Mouse (Mus musculus): ENCODE results near the gene Rnf227.
A peak's percentile ranks its signal among the peaks of the same experiment; 100 is the strongest.

The Rnf227 gene

DNA sequence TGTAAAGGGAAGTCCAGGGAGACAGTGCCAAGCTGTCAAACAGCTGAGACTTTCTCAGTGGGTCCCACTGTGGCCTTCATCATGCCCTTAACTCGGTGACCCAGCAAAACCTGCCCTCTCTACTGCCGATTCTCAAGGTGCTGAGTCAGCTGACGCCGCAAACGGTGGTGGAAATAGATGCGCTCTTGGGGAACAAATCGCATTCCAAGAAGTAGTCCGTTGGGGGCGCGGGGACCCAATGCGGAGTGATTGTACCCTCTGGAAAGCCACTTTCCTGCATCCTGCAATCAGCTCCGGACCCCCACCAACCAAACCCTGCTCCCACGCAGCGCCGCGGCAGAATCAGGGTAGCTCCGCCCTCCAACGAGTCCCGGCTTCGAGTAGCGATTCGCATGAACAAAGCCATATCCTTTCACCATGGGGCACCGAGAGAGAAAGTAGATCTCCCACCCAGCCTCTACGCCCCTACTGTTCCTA is 8.3 kb upstream of the Rnf227 start:
- DNase-seq (ENCODE audit: low spot score) = peak; percentile 57

DNA sequence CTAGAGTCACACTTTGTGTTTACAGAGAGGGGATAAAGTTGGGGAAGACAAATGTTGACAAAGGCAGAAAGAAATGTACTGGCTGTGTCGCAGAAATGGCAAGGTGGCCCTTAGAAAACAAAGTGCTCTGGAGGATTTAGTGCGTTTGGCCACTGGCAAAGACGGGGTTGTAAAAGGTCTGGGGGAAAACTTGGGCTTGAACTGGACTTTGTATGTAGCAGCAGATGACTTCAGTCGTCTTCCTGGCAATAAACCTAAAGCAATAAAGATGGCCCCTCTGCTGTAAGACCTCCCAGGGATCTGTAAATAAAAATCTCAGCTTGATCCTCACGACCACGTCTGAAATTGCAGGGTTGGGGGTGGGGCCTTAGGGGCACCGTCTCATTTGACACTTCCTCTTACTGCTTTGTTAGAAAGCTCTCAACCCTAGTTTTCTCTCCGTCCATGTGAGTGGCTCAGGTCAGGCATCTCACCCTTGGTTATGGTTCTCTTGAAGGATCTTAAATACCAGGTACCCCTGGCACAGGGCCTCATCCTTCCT is 7.5 kb upstream of the Rnf227 start:
- DNase-seq (ENCODE audit: low spot score) = no peak

DNA sequence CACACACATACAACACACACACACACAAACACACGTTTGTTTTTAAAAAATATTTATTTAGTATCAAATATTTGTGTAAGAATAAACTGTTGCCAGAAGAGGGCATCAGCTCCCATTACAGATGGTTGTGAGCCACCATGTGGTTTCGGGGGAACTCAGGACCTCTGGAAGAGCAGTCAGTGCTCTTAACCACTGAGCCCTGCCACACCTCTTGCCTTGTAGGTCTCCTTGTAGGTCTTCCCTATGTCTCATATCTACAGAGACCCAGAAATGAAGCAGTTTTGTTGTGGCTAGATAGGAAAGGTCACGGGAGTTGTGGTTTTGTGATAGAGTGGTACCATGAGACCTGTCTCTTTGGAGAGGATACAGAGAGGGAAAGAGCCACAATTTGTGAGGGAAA is 6.3 kb upstream of the Rnf227 start:
- no peak for DNase-seq (ENCODE audit: low spot score)

GRCm38 (mm10) chr11:69334796-69335195 is 5.5 kb upstream of the Rnf227 start:
- DNase-seq (ENCODE audit: low spot score) = no peak

GRCm38 (mm10) chr11:69346441-69346840 is 6.2 kb downstream of the Rnf227 start:
- no peak for DNase-seq (ENCODE audit: low spot score)

DNA sequence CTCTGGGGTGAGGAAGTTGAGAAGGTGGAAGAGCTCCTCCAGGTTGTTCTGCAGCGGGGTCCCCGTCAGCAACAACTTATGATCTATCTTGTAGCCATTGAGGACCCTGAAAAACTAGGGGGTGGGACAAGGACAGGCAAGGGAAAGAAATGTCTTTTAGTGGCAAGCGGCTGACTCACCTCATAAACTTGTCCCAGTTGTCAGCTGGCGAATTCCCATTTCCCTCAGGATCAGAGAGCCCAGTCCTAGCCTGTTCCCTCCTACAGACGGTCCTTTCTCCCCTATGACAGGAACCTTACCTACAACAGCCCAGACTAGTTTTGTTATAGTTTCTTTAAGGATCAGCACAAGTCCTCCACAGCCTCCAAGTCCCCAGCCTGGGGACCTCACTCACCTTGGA is 16.3 kb downstream of the Rnf227 start:
- DNase-seq (ENCODE audit: low spot score) = no peak

DNA sequence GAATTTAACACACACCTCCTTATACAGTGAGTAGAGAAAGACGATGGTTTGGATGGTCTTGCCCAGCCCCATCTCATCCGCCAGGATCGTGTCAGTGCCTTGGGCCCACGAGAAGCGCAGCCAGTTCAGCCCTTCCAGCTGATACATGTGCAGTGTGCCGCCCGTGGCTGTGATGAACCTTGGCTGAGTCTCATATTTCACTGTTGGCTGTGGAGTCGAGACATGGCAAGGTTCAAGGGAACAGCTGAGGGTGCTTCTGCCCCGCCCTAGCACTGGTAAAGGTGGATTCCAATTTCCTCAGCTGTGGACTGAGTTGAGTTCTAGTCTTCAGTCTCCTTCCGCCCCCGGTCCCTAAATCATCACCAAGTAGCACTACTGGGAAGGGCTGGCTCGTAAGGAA is 17.4 kb downstream of the Rnf227 start:
- DNase-seq (ENCODE audit: low spot score) = no peak

- no peak for DNase-seq (ENCODE audit: low spot score)
Observed at GRCm38 (mm10) chr11:69362021-69362420, 21.8 kb downstream of the Rnf227 start.

- no peak for DNase-seq (ENCODE audit: low spot score)
Observed at GRCm38 (mm10) chr11:69362479-69362878, 22.2 kb downstream of the Rnf227 start.

DNA sequence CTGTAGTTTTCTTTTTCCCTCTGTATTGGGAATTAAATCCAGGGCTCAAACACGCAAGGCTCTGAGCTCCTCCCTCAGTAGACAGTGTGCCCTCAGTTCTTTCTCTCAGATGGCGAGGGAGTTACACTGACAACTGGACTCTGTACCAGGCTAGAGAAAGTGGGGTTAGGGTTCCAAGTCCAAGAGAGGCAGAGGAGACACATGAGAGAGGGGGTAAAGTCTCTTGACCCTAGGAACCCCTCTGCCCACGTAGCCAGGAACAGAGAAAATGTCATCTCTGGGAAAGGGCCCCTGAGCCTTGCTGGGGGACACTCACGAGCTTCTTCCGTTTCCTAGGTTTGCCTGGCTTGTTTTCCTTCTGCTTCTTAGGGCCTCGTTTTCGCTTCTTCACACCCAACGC is 24.1 kb downstream of the Rnf227 start:
- DNase-seq (ENCODE audit: low spot score) = no peak

- DNase-seq (ENCODE audit: low spot score) = peak; percentile 87
Observed at GRCm38 (mm10) chr11:69364910-69365309, 24.6 kb downstream of the Rnf227 start.

GRCm38 (mm10) chr11:69365722-69366121 is 25.5 kb downstream of the Rnf227 start:
- DNase-seq (ENCODE audit: low spot score) = no peak

DNA sequence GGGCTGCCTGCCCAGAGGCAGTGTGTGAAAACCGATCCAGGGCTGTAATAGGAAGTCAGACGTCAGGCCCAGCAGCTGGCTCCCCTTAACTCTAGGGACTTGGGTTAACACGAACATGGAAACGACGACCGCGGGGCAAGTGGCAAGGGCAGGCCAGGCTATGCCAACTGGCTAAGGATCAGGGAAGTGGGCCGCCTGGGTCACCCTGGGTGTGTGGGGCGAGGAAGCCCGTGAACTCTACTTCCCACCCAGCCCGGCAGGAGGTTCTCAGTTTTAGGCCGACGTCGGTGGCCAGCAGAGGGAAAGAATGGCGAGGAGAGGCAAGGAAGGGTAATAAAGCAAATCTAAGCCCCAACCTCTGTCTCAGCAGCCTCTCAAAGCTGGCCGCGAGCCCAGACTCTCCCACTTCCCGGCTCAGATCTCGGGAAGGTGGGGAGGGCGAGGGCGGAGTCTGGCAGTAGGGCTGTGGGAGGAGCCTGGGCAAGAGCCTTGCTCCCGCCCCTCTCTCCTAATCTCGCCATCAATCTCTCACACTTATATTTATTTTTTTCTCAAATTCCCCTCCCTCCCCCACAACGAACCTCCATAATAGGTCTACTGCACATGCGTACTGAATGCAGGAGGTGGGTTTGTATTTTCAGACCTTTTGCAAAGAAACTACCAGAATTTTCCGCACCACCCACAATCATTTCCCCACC is 26.0 kb downstream of the Rnf227 start:
- DNase-seq (ENCODE audit: low spot score) = peak; percentile 92

DNA sequence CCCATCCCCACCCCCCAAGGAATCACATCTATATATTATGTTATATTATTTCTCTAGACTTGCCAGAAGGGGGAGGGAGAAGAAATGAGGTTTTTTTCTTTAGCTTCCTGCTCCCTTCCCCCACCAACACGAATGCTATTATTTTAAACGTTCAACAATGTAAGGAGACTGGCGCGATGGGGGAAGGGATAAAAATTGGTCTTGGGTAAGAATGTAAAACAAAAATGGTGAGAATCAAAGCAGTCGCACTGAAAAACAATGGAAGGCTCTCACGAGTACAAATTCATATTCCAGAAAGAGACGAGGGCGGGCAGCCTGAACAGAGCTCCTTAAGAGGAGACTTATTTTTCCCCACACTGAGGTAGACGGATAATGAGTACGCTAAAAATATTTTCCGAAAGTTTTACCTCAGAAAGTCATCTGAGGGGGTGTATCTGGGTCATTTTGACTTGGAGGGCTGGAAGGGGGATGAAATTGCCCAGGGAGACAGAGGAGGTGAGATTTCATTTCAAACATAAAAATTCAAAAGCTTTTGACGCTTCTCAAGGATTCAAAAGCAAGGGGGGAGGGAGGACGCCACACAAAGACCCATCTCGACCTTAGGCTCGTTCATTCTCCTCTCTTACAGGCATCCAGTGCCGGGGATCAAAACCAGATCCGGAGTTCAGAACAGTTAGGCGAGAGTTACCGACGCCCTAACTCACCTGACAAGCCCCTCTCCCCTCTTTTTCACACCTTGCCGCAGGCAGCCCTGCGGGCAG is 26.8 kb downstream of the Rnf227 start:
- DNase-seq (ENCODE audit: low spot score) = no peak

- DNase-seq (ENCODE audit: low spot score) = no peak
Observed at GRCm38 (mm10) chr11:69367616-69368355, 27.5 kb downstream of the Rnf227 start.

DNA sequence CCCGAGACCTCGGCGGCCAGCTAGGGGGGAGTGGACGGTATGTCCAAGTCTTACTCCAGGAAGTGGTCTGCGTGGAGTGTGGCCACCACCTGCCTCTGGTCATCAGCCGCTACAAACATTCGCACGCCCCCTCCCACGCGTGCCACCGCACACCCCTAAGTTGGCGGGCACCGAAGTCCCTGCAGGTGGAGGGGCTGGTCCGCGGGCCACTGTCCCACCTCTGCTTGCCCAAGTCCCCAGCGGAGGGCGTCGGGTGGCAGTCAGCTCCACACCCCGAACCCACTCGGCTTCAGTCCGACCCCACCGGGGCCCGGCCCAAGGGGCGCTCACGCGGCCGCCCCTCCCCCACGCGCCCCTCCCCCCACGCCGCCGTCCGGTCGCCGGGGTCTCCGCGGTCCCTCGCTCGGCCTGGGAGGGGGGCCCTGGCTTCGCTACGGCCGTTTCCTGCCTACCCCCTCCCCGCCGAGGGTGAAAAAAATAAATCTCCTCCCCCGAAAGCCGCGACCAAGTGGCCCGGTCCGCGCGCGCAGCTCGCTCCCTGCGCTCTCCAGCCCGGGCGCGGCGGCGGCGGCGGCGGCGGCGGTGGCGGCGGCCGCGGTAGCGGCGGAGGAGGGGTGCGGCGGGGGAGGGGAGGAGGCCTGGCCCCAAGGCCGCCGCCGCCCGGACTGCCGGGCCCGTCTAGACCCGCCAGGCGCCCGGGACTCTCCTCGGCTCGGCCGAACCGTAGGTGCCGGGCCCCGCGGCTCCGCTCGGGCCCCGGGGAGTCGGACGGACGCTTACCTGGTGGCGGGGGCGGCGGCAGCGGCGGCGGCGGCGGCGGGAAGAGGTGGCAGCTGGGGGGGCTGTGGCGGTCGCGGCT is 28.3 kb downstream of the Rnf227 start:
- DNase-seq (ENCODE audit: low spot score) = no peak

DNA sequence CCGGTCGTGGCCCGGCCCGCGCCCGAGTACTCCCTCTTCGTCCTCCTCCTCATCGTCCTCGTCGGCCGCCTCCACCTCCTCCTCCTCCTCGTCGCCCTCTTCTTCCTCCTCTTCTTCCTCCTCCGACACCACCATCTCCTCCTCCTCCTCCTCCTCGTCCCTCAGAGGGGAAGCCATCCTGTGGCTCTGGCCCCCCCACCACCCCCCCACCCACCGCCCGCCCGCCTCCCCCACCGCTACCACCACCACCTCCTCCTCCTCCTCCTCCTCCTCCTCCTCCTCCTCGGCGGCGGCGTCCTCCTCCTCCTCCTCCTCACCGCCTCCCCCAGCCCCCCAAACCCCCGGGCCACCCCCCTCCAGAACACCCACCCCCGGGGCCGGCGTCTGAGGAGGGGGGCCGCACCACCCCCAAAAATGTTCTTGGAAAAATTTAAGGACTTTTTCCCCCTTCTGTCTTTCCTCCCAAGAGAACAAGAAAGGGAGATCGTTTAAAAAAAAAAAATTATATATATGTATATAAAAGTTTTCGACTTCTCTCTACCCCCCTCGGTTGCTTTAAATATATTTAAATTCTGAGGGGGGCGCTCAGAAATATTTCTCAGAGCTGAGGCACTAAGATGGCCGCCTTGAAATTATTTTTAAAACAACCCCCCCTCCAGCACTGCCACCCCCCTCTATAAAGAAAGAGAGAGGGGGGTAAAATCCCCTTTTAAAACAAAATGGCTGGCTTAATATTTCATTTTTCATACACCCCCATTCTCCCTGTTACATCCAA is 29.1 kb downstream of the Rnf227 start, which contains the start of gene Chd3:
Chd3 (minus strand) TSS at position 192 of the 775 bp plus-strand sequence.
- no peak for DNase-seq (ENCODE audit: low spot score)

DNA sequence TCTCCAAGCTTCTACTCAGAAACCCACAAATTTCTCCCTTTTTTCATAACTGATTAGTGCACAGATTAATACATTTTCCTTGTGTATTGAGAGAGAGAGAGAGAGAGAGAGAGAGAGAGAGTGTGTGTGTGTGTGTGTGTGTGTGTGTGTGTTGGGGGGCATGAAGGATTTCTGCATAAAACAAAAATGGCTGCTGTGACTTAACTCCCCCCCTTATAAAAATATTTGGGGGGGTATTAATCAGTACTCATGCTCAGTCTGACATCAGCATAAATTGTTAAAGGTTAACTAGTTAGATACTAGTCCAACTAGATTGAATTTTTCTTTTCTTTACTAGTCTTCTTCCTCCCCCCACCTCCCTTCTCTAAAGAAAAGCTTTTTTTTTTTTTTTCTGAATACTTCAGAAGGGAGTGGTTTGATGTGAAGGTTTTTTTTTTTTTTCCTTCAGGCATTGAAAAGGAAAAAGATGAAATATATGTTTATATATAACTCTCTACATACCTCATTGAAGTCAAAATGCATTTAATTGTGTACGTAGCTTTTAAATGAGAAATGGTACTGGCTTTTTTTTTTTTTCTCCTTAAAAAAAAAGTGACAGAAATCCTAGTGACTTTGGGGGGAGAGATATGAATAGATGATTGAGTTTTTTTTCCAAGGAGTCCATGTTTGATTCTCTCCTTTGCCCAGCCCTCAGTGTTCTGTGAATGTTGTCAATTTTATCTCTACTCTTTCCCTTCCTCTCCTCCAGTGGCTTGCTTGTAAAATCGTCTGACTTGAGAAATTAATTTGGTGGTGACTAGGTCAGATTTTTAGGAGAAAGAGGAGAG is 29.9 kb downstream of the Rnf227 start:
- no peak for DNase-seq (ENCODE audit: low spot score)

- no peak for DNase-seq (ENCODE audit: low spot score)
Observed at GRCm38 (mm10) chr11:69370817-69371215, 30.6 kb downstream of the Rnf227 start.

- DNase-seq (ENCODE audit: low spot score) = no peak
Observed at GRCm38 (mm10) chr11:69371601-69372000, 31.3 kb downstream of the Rnf227 start.
